Mouse (Mus musculus): Measurements from ENCODE around the gene Defb33.

The Defb33 gene

DNA sequence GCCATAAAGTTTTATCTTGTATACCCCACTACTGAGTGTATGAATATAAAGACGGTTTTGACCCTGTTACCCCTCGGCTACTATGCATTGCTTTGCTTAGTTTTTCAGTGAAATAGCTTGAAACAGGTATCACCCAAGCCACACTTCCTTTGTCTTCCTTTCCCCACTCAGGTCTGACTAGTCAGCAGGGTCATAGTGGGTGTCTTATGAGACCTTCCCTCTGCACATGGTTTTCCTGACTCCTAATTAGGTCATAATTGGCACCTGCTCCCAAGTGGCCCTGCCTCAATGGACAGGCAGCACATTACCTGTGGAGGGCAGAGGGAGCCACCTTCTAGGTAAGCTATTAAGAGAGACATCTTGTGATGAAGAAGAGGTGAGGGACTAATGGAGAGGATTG lies at the start of gene Defb33:
Defb33 (plus strand) TSS at position 301 of the 400 bp plus-strand sequence.
- DNase-seq (ENCODE audit: extremely low read depth, low read depth), result no peak

DNA sequence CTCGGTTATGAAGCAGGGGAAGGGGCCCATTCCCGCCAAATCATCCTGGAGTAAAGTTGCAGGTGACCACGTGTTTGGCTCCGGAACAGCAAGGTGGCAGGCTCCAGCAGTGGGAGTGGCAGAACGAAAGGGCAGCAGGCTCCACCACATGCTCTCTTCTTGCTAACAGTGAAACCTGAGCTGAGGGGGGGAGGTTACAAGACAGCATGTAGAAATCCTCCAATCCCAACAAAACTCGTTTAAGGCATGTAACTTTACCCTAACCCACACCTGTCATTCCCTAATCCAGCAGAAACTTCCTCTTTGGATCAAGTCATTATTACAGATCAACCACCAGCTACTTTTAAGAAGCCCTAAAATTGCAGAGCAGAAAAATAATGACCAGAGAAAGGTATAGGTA lies 17.9 kb upstream of the Defb33 start:
- DNase-seq (ENCODE audit: extremely low read depth, low read depth), result no peak

GRCm38 (mm10) chr8:20902527-20902926 lies 10.1 kb downstream of the Defb33 start, which contains the start of gene Gm15056:
Gm15056 (minus strand) TSS chr8:20902627.
- no peak for DNase-seq (ENCODE audit: extremely low read depth, low read depth)

- DNase-seq (ENCODE audit: extremely low read depth, low read depth), result no peak
Measured at GRCm38 (mm10) chr8:20907119-20907518, 14.7 kb downstream of the Defb33 start.

DNA sequence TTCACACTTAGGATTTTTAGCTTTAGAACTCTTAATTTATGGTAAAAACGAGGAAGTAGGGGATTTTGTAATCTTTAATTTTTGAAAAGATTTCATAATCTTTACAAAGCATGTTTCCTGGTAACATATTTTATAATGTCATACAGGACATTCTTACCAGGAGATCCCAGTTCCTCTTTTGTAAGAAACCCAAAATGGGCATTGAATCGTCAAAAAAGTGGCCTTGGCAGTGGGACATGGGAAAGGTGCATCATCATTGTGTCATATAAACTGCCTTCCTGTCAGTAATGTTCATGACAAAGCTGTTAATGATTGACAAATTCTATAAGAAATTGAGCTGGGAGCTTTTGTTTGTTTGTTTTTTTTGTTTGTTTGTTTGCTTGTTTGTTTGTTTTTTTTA lies 15.8 kb downstream of the Defb33 start:
- DNase-seq (ENCODE audit: extremely low read depth, low read depth), result no peak

DNA sequence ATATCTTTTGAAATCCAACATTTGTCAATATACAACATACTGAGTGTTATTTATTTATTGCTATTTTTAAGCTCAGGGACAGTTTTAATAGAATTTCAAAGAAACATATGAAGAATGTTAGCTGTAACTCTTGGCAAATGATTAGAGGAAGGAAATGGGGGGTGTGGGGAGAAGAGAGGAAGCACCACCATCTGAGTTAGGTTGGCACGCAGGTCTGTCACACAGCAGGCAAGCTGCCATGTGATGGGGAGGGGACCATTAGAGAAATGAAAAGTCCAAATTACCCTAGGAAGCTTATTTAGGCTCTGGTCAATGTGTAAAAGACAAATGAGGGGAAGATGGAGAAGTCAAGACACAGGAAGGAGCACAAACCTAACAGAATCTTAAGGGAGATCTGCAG lies 19.8 kb downstream of the Defb33 start:
- DNase-seq (ENCODE audit: extremely low read depth, low read depth), result no peak

DNA sequence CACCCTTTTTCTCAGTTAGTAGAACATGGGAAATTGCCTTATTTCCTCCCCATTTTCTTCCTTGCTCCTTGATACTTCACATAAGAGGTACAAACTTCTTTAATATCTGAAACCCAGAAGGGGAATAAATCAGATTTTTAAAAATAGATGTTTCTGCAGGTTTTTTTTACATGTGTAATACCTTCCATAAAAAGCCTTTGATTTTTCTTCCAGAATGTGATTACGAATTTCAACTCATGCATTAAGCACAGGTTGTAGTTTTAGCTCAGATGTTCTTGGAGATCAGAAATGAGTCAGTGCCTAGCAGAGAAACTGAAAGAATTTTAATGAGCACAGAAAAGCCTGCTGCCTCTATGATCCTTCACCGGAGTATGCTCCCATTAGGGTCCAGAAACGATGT lies 29.5 kb downstream of the Defb33 start, which contains the start of gene Gm6040:
Gm6040 (minus strand) TSS at position 101 of the 400 bp plus-strand sequence.
- no peak for DNase-seq (ENCODE audit: extremely low read depth, low read depth)

DNA sequence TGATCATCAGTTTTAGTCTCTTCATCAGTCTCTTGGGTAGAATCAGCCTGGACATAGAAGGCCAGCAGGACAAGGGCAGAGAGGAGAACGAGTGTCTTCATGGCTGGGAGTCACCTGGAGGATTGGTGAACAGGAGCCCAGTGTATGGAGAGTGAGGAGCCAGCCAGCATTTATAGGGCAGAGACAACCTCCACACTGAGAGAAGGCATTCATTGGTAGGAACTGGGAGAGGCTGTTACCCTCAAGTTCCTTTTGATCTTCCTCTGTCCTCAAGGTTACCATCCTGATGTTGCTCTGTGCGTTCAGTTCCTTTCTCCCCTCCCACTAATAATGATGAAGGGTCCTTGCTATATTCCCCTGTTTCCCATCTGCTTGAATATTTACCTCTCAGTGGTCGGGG lies 52.1 kb downstream of the Defb33 start, which contains the start of gene AY761185:
AY761185 (minus strand) TSS at position 101 of the 400 bp plus-strand sequence.
- no peak for DNase-seq (ENCODE audit: extremely low read depth, low read depth)
